Mouse (Mus musculus) forebrain, embryonic 14.5 days (tissue): ENCODE data around the gene Fkbp8. TPM values are rescaled to one million over a fixed set of nuclear protein-coding genes. Genes with fewer than 3 reads are reported as not detected.
A peak's percentile ranks its signal among the peaks of the same experiment; 100 is the strongest.

Experiments
- ATAC-seq: fragments of 200-750 bp; cut with Nextera tagmentation; 2 replicates; pipeline ENCODE4 v1.8.0; 2017; ENCODE audit warnings: mild to moderate bottlenecking, moderate library complexity
- DNase-seq: peaks from one replicate; pipeline ENCODE4 v3.0.0-alpha.2; 2015; ENCODE audit warnings: low spot score
- H3K27ac ChIP-seq: fragments of 300-500 bp; sonication (generic); 2 replicates; pipeline ENCODE4 v1.5.1; 2014; ENCODE audit warnings: low read depth, mild to moderate bottlenecking, control low read depth, low read length, moderate library complexity
- H3K27me3 ChIP-seq: fragments of 300-500 bp; sonication (generic); replicated peaks from 2 replicates; pipeline ENCODE4 v1.6.1; 2014; ENCODE audit warnings: low read length, control low read depth, mixed read lengths; ENCODE audit not compliant: control insufficient read depth, insufficient read depth
- H3K36me3 ChIP-seq: fragments of 300-500 bp; sonication (generic); 2 replicates; pipeline ENCODE4 v1.6.1; 2014; ENCODE audit warnings: low read length, control low read depth; ENCODE audit not compliant: control insufficient read depth, insufficient read depth
- H3K4me1 ChIP-seq: fragments of 300-500 bp; sonication (generic); 2 replicates; pipeline ENCODE4 v1.6.1; 2014; ENCODE audit warnings: antibody characterized with exemption, low read length, control low read depth; ENCODE audit not compliant: control insufficient read depth, insufficient read depth
- H3K4me2 ChIP-seq: fragments of 300-500 bp; sonication (generic); 2 replicates; pipeline ENCODE4 v1.6.1; 2014; ENCODE audit warnings: mild to moderate bottlenecking, control low read depth, low read length
- H3K4me3 ChIP-seq: fragments of 300-500 bp; sonication (generic); 2 replicates; pipeline ENCODE4 v1.5.1; 2014; ENCODE audit warnings: low read depth, low read length, control low read depth
- H3K9ac ChIP-seq: fragments of 300-500 bp; sonication (generic); 2 replicates; pipeline ENCODE4 v1.6.1; 2014; ENCODE audit warnings: mild to moderate bottlenecking, low read length, control low read depth, moderate library complexity
- H3K9me3 ChIP-seq: fragments of 300-500 bp; sonication (generic); replicated peaks from 2 replicates; pipeline ENCODE4 v1.6.1; 2016; ENCODE audit warnings: low read length, control low read depth, mixed read lengths; ENCODE audit not compliant: control insufficient read depth
- WGBS: fragments of 180-500 bp; shearing (Covaris S2); extraction: QIAGEN DNeasy Blood & Tissue Kit; methylation state at CpG from one replicate; pipeline ENCODE4 v1.1.7; 2014; 5-methylcytosine and 5-hydroxymethylcytosine counted together
- polyA plus RNA-seq: library from polyadenylated mRNA; unstranded; fragments of >200 nt; fragmentation: Nextera tagmentation; extraction: Ambion mirVana; gene quantifications from 2 replicates; pipeline ENCODE4 v1.2.1, GENCODE M21; 2014

Fkbp8 gene
- polyA plus RNA-seq, 1 experiment from 2014 or later, result 363 TPM

GRCm38 (mm10) chr8:70544200-70544687 is 16.7 kb downstream of the Fkbp8 start:
- 85% methylated on average over 6 of the region's 6 CpGs for WGBS
- no peak for DNase-seq
- H3K9ac ChIP-seq, result no peak overlapping the region

DNA sequence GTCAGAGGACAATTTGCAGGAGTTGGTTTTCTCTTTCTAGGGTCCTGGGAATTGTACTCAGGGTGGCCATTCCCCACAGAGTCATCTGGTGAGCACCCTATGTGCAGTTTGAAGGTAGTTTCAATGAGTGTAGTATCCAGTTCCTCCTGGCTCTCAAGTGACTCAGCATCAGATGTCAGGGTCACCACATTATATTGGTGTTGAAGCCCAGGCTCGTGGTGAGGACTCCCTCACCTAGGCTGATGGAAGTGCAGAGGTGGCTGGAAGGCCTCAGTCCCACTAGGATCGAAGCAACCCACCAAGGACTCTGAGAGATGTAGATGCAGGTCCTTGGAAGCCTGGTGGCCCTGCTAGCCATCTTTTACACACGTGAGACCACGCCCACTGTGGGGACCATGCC is 18.9 kb downstream of the Fkbp8 start:
- 86% methylated on average over 4 of the region's 4 CpGs for WGBS
- no peaks in the 10 kb centered on the region for H3K9me3 ChIP-seq
- no peaks in the 10 kb centered on the region for H3K4me1 ChIP-seq
- no peak for ATAC-seq
- no peaks in the 10 kb centered on the region for H3K27me3 ChIP-seq
- DNase-seq, result no peak
- no peak overlapping the region for H3K4me3 ChIP-seq
- H3K9ac ChIP-seq, result no peak overlapping the region
- H3K27ac ChIP-seq, result no peak overlapping the region
- H3K4me2 ChIP-seq, result no peak overlapping the region
- no peaks in the 10 kb centered on the region for H3K36me3 ChIP-seq

More at GRCm38 (mm10) chr8:70544200-70544687, 16.7 kb downstream of the Fkbp8 start:
- H3K4me3 ChIP-seq, result no peak overlapping the region
- H3K9me3 ChIP-seq, result no peaks in the 10 kb centered on the region
- no peaks in the 10 kb centered on the region for H3K27me3 ChIP-seq
- no peak overlapping the region for H3K27ac ChIP-seq
- ATAC-seq, result no peak
- no peaks in the 10 kb centered on the region for H3K36me3 ChIP-seq
- no peak overlapping the region for H3K4me2 ChIP-seq
- H3K4me1 ChIP-seq, result peaks cover 12% of the 10 kb centered on the region

DNA sequence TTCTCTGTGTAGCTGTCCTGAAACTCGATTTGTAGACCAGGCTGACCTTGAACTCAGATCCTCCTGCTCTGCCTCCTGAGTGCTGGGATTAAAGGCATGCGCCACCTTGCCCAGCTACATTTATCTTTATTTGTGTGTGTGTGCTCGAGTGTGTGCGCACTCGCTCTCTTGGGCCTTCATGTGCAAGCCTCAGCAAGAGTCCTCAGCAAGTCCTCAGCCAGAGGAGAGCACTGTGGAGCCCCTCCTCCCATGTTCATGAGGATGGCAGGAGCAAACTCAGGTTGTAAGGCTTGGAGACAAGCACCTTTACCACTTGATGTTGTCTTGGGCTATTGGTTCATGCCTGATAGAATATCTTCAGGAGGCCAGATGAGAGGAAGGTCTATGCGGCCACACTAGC is 20.2 kb downstream of the Fkbp8 start:
- no peak overlapping the region for H3K4me2 ChIP-seq
- H3K36me3 ChIP-seq, result no peaks in the 10 kb centered on the region
- no peak overlapping the region for H3K4me3 ChIP-seq
- no peaks in the 10 kb centered on the region for H3K9me3 ChIP-seq
- DNase-seq (no peak), ATAC-seq (no peak)
- no peaks in the 10 kb centered on the region for H3K27me3 ChIP-seq
- no peak overlapping the region for H3K9ac ChIP-seq
- H3K27ac ChIP-seq, result no peak overlapping the region
- H3K4me1 ChIP-seq, result no peaks in the 10 kb centered on the region
- WGBS, result 93% methylated on average over 6 of the region's 6 CpGs

GRCm38 (mm10) chr8:70549412-70550184 is 22.1 kb downstream of the Fkbp8 start:
- no peak overlapping the region for H3K4me3 ChIP-seq
- H3K9me3 ChIP-seq, result no peaks in the 10 kb centered on the region
- 95% methylated on average over 10 of the region's 10 CpGs for WGBS
- H3K9ac ChIP-seq, result no peak overlapping the region
- peaks cover 7% of the 10 kb centered on the region; the same call in 1 of the 2 replicates for H3K4me1 ChIP-seq
- DNase-seq (no peak), ATAC-seq (no peak)
- no peak overlapping the region for H3K4me2 ChIP-seq
- no peaks in the 10 kb centered on the region for H3K36me3 ChIP-seq
- no peaks in the 10 kb centered on the region for H3K27me3 ChIP-seq
- H3K27ac ChIP-seq, result no peak overlapping the region

- no peak for ATAC-seq
- 82% methylated on average over 3 of the region's 3 CpGs for WGBS
- Histone ChIP-seq H3K9ac (no peak overlapping the region), H3K36me3 (no peaks in the 10 kb centered on the region), H3K27ac (no peak overlapping the region), H3K4me2 (no peak overlapping the region), H3K27me3 (no peaks in the 10 kb centered on the region), H3K4me1 (peaks cover 7% of the 10 kb centered on the region; the same call in 1 of the 2 replicates), H3K9me3 (no peaks in the 10 kb centered on the region), H3K4me3 (no peak overlapping the region)
- no peak for DNase-seq
Observed at GRCm38 (mm10) chr8:70551558-70552161, 24.1 kb downstream of the Fkbp8 start.

DNA sequence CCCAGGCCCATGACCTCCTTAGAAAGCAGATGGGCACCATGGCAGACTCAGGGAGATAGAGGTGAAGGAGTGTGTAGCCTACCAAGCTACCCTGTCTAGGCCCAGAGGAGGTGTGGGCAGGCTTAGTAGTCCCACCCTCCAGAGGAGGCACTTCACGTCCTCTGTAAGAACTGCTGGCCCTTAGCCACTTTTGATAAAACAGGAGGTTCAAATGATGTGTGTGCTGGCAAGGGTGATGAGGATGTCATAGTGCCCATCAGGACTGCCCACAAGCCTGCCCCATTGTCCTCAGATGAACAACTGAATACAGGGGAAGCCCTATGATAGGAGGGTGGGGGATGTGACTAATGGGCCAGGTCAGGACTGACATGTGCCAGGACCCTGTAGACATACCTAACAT is 25.3 kb downstream of the Fkbp8 start:
- H3K4me1 ChIP-seq, result peaks cover 7% of the 10 kb centered on the region; the same call in 1 of the 2 replicates
- DNase-seq, result no peak
- no peaks in the 10 kb centered on the region for H3K36me3 ChIP-seq
- no peak for ATAC-seq
- no peak overlapping the region for H3K4me3 ChIP-seq
- H3K9ac ChIP-seq, result no peak overlapping the region
- no peak overlapping the region for H3K27ac ChIP-seq
- no peaks in the 10 kb centered on the region for H3K9me3 ChIP-seq
- WGBS, result 52% methylated on average over 1 of the region's 1 CpGs
- H3K27me3 ChIP-seq, result no peaks in the 10 kb centered on the region
- H3K4me2 ChIP-seq, result no peak overlapping the region

DNA sequence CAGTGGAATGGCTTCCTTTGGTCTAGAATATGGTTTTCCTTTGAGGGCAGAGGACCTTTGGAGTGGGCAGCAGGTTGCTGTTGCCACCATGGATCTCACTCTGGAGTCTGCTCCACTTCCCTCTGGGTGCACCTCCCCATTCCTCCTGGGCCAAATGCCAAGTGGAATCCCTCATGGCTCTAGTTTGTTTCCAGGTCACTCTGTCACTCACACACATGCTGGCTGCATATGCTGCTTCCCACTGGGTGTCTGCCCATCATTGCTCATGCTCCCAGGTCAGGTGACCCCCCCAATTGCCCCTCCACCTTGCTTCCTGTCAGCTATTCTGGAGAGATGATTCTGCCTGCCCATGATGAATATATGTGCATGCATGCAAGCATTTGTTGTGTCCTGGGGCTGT is 26.2 kb downstream of the Fkbp8 start:
- no peak for ATAC-seq
- no peak overlapping the region for H3K9ac ChIP-seq
- DNase-seq, result peak; percentile 33

DNA sequence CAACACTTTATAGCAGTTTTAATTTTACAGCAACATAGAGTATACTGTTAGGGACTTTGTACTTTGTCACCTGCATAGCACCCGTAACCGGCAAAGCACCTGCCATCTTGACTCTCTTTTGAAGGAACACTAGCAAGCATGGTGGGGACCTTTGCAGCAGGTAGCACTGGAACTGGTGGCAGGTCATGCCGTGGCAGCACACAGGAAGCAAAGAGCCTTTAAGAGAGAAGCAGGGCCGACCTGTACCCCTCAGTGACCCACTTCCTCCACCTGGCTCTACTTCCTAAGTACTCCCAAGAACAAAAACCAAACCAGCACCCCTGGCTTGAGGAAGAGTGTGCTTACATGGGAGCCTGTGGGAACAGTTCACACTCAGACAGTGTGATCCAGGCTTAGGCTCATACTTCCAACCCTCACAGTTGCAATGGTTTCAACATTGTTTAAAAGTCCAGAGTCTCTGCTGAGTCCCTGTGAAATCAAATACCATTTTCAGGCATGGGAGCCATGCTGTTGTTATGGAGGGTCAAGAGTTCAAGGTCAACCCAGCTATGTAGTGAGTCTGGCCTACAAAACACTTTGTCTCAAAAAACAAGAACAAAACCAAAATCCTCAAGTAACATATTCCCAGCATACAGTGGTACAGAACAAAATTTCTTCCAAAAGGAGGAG is 27.7 kb downstream of the Fkbp8 start:
- no peak overlapping the region for H3K4me3 ChIP-seq
- H3K4me2 ChIP-seq, result no peak overlapping the region
- no peak for ATAC-seq
- H3K27me3 ChIP-seq, result no peaks in the 10 kb centered on the region
- no peak overlapping the region for H3K9ac ChIP-seq
- no peak for DNase-seq
- no peaks in the 10 kb centered on the region for H3K9me3 ChIP-seq
- H3K27ac ChIP-seq, result no peak overlapping the region
- no peaks in the 10 kb centered on the region for H3K36me3 ChIP-seq
- WGBS, result 90% methylated on average over 4 of the region's 4 CpGs
- peaks cover 7% of the 10 kb centered on the region; the same call in 1 of the 2 replicates for H3K4me1 ChIP-seq

More for the DNA sequence above, 26.2 kb downstream of the Fkbp8 start:
- no peak overlapping the region for H3K4me3 ChIP-seq
- peaks cover 7% of the 10 kb centered on the region; the same call in 1 of the 2 replicates for H3K4me1 ChIP-seq
- no peak overlapping the region for H3K4me2 ChIP-seq
- peak overlapping the region; percentile 39; the same call in 1 of the 2 replicates for H3K27ac ChIP-seq
- no peaks in the 10 kb centered on the region for H3K27me3 ChIP-seq
- no peaks in the 10 kb centered on the region for H3K36me3 ChIP-seq
- H3K9me3 ChIP-seq, result no peaks in the 10 kb centered on the region
